Mouse (Mus musculus) intestine, embryonic 16.5 days (tissue): ENCODE measurements around the gene Ldlrad3. TPM values are rescaled to one million over a fixed set of nuclear protein-coding genes. Genes with fewer than 3 reads are reported as not detected.

Source experiments
- ATAC-seq: fragments of 200-750 bp; cut with Nextera tagmentation; 2 replicates; pipeline ENCODE4 v1.8.0; 2017; ENCODE audit warnings: moderate TSS enrichment, moderate library complexity
- H3K27ac ChIP-seq: fragments of 300-500 bp; sonication (generic); 2 replicates; pipeline ENCODE4 v1.5.1; 2014; ENCODE audit warnings: mild to moderate bottlenecking, low read length
- H3K27me3 ChIP-seq: fragments of 300-500 bp; sonication (generic); replicated peaks from 2 replicates; pipeline ENCODE4 v1.6.1; 2014; ENCODE audit warnings: low read length, control low read depth, mixed read lengths; ENCODE audit not compliant: control insufficient read depth, insufficient read depth
- H3K36me3 ChIP-seq: fragments of 300-500 bp; sonication (generic); 2 replicates; pipeline ENCODE4 v1.6.1; 2014; ENCODE audit warnings: low read length, control low read depth; ENCODE audit not compliant: control insufficient read depth, insufficient read depth
- H3K4me1 ChIP-seq: fragments of 300-500 bp; sonication (generic); 2 replicates; pipeline ENCODE4 v1.6.1; 2014; ENCODE audit warnings: low read length, control low read depth, mixed read lengths; ENCODE audit not compliant: control insufficient read depth, insufficient read depth
- H3K4me2 ChIP-seq: fragments of 300-500 bp; sonication (generic); 2 replicates; pipeline ENCODE4 v1.6.1; 2014; ENCODE audit warnings: low read depth, low read length, control low read depth
- H3K4me3 ChIP-seq: fragments of 300-500 bp; sonication (generic); 2 replicates; pipeline ENCODE4 v1.5.1; 2014; ENCODE audit warnings: mild to moderate bottlenecking, low read length
- H3K9ac ChIP-seq: fragments of 300-500 bp; sonication (generic); 2 replicates; pipeline ENCODE4 v1.6.1; 2014; ENCODE audit warnings: low read depth, low read length
- H3K9me3 ChIP-seq: fragments of 300-500 bp; sonication (generic); 2 replicates; pipeline ENCODE4 v1.6.1; 2016; ENCODE audit warnings: low read length, control low read depth; ENCODE audit not compliant: control insufficient read depth
- WGBS: fragments of 180-500 bp; shearing (Covaris S2); extraction: QIAGEN DNeasy Blood & Tissue Kit; methylation state at CpG from one replicate; pipeline ENCODE4 v1.1.7; 2014; 5-methylcytosine and 5-hydroxymethylcytosine counted together
- polyA plus RNA-seq: library from polyadenylated mRNA; unstranded; fragments of >200 nt; fragmentation: Nextera tagmentation; extraction: Ambion mirVana; gene quantifications from 2 replicates; pipeline ENCODE4 v1.2.1, GENCODE M21; 2015

The Ldlrad3 gene
- polyA plus RNA-seq, 1 experiment from 2014 or later = 18.8 TPM

- no peaks in the 10 kb centered on the region for H3K9me3 ChIP-seq
- no peak overlapping the region for H3K9ac ChIP-seq
- no peak overlapping the region for H3K4me3 ChIP-seq
- H3K4me1 ChIP-seq = peaks cover 21% of the 10 kb centered on the region
- no peak overlapping the region for H3K4me2 ChIP-seq
- no peaks in the 10 kb centered on the region for H3K27me3 ChIP-seq
- no peak overlapping the region for H3K27ac ChIP-seq
- ATAC-seq = no peak
- H3K36me3 ChIP-seq = no peaks in the 10 kb centered on the region
- 91% methylated on average over 3 of the region's 3 CpGs for WGBS
Observed at GRCm38 (mm10) chr2:101963367-101963766, 222.8 kb downstream of the Ldlrad3 start.

DNA sequence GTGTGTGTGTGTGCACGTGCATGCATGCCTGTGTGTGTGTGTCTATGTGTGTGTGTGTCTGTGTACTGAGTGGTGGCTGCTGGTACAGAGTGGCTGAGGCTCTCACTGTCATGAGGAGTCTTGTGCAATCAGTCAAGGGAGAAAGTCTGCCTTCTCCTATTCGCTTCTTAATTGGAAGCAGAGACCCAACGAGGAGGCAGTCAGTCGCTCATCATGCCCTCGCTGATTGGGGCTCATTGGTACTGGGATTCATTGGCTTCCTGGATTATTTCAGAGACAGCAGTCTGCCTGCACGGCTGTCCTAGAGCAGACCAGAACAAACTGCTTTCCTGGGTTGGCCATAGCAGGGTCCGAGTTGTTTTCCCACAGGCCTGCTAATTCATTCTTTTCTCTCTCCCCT, 223.8 kb downstream of the Ldlrad3 start:
- 76% methylated on average over 7 of the region's 7 CpGs for WGBS
- H3K36me3 ChIP-seq = no peaks in the 10 kb centered on the region
- no peak overlapping the region for H3K4me2 ChIP-seq
- no peaks in the 10 kb centered on the region for H3K27me3 ChIP-seq
- ATAC-seq = no peak
- no peak overlapping the region for H3K9ac ChIP-seq
- peaks cover 18% of the 10 kb centered on the region for H3K4me1 ChIP-seq
- H3K9me3 ChIP-seq = no peaks in the 10 kb centered on the region
- no peak overlapping the region for H3K4me3 ChIP-seq
- no peak overlapping the region for H3K27ac ChIP-seq

DNA sequence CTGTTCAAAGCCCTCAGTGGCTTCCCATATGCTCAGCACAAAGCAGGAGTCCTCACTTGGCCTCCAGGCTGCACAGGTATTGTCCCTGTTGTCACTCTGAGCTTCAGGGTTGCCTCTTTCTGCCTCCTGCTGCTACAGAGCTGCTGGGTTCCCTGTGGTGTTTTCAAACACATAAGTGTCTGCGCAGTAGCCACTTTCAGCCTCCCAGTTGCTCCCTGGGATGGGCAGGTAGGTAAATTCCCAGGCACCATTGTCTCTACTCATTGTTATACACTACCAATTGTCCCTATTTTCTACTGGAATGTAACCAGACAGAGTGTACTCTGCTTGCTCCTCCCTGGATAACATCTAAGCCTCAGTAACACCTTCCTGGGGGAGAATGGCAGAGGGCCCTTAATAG, 224.8 kb downstream of the Ldlrad3 start:
- Histone ChIP-seq H3K9ac (no peak overlapping the region), H3K4me3 (no peak overlapping the region), H3K36me3 (no peaks in the 10 kb centered on the region), H3K27me3 (no peaks in the 10 kb centered on the region), H3K4me2 (no peak overlapping the region), H3K9me3 (no peaks in the 10 kb centered on the region), H3K4me1 (peaks cover 14% of the 10 kb centered on the region), H3K27ac (no peak overlapping the region)
- 71% methylated on average over 1 of the region's 1 CpGs for WGBS
- ATAC-seq = no peak

DNA sequence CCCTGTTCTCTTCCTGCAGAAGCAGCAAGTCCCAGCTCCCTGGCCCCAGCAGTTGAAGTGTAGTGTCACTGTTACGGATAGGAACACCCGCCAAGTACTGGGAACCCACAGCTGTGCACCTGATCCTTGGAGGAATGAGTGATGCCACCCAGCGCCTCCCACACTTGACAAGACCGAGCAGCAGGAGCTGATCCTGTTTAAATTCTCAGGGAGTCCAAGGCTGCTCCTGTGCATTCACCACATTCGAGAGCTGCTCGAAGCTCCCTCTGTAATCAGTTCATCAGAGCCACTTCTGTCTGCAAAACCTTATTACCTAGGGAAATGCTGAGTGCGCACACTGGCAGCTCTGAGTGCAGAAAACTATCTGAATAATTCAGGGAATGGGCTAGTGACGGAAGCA, 225.5 kb downstream of the Ldlrad3 start:
- Histone ChIP-seq H3K27me3 (no peaks in the 10 kb centered on the region), H3K36me3 (no peaks in the 10 kb centered on the region), H3K27ac (no peak overlapping the region), H3K4me1 (peaks cover 10% of the 10 kb centered on the region), H3K4me3 (no peak overlapping the region), H3K9me3 (no peaks in the 10 kb centered on the region), H3K9ac (no peak overlapping the region), H3K4me2 (no peak overlapping the region)
- ATAC-seq = 0 out of 2 replicates have a peak, but pooled peaks have one; percentile 27
- 51% methylated on average over 8 of the region's 8 CpGs for WGBS

- no peak overlapping the region for H3K4me3 ChIP-seq
- no peaks in the 10 kb centered on the region for H3K36me3 ChIP-seq
- H3K27me3 ChIP-seq = no peaks in the 10 kb centered on the region
- H3K9me3 ChIP-seq = no peaks in the 10 kb centered on the region
- H3K9ac ChIP-seq = no peak overlapping the region
- peaks cover 2% of the 10 kb centered on the region for H3K4me1 ChIP-seq
- no peak overlapping the region for H3K27ac ChIP-seq
- H3K4me2 ChIP-seq = no peak overlapping the region
- ATAC-seq = no peak
- 63% methylated on average over 10 of the region's 10 CpGs for WGBS
Observed at GRCm38 (mm10) chr2:101956125-101956524, 230.1 kb downstream of the Ldlrad3 start.

- WGBS = 90% methylated on average over 8 of the region's 8 CpGs
- no peak for ATAC-seq
- Histone ChIP-seq H3K9me3 (no peaks in the 10 kb centered on the region), H3K4me1 (no peaks in the 10 kb centered on the region), H3K36me3 (no peaks in the 10 kb centered on the region), H3K27me3 (no peaks in the 10 kb centered on the region), H3K4me2 (no peak overlapping the region), H3K4me3 (no peak overlapping the region), H3K27ac (no peak overlapping the region), H3K9ac (no peak overlapping the region)
Observed at GRCm38 (mm10) chr2:101952951-101953361, 233.2 kb downstream of the Ldlrad3 start.

- Histone ChIP-seq H3K4me2 (no peak overlapping the region), H3K4me1 (no peaks in the 10 kb centered on the region), H3K4me3 (no peak overlapping the region), H3K36me3 (no peaks in the 10 kb centered on the region), H3K9me3 (no peaks in the 10 kb centered on the region), H3K9ac (no peak overlapping the region), H3K27ac (no peak overlapping the region), H3K27me3 (no peaks in the 10 kb centered on the region)
- ATAC-seq = no peak
- WGBS = 75% methylated on average over 7 of the region's 7 CpGs
Observed at GRCm38 (mm10) chr2:101950716-101951520, 235.3 kb downstream of the Ldlrad3 start.

- Histone ChIP-seq H3K4me3 (no peak overlapping the region), H3K27me3 (no peaks in the 10 kb centered on the region), H3K9ac (no peak overlapping the region), H3K36me3 (no peaks in the 10 kb centered on the region), H3K9me3 (no peaks in the 10 kb centered on the region), H3K27ac (no peak overlapping the region), H3K4me1 (peaks cover 2% of the 10 kb centered on the region), H3K4me2 (no peak overlapping the region)
- ATAC-seq = no peak
- WGBS = 69% methylated on average over 1 of the region's 1 CpGs
Observed at GRCm38 (mm10) chr2:101935006-101935405, 251.2 kb downstream of the Ldlrad3 start.

GRCm38 (mm10) chr2:101933301-101933700, 252.9 kb downstream of the Ldlrad3 start:
- H3K36me3 ChIP-seq = no peaks in the 10 kb centered on the region
- H3K4me3 ChIP-seq = no peak overlapping the region
- WGBS = 89% methylated on average over 3 of the region's 3 CpGs
- no peak overlapping the region for H3K27ac ChIP-seq
- peaks cover 2% of the 10 kb centered on the region for H3K4me1 ChIP-seq
- no peak overlapping the region for H3K9ac ChIP-seq
- no peaks in the 10 kb centered on the region for H3K27me3 ChIP-seq
- H3K4me2 ChIP-seq = no peak overlapping the region
- ATAC-seq = no peak
- H3K9me3 ChIP-seq = no peaks in the 10 kb centered on the region
